Mouse (Mus musculus): Measurements from ENCODE around the gene Adgrf2. TPM values are rescaled to one million over a fixed set of nuclear protein-coding genes. Genes with fewer than 3 reads are reported as not detected.
A peak's percentile ranks its signal among the peaks of the same experiment; 100 is the strongest.

Gene Adgrf2
- not detected for polyA plus RNA-seq (2017; shearing (Covaris generic))

DNA sequence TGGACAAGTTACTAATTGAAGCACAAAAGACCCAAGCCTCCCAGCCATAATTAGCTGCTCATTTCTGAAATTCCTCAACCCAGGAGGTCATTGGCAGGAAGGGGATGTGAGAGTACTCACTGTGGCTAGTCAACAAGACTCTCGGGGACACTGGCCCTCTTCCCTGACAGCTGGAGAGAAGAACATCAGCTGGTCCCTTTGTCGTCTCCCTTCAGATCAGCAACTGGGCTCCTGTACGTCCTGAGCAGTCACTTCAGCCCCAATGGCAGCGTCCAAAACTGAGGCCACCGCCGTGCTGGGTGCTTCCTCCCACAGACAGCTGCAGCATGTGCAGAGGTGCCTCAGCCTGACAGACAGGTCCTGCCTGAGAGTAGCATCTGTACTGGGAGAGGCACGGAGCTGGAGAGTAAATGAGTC is at the start of gene Adgrf2:
Gene Adgrf2 (minus strand): TSS at position 379 of the 417 bp plus-strand sequence.
- no peak for ATAC-seq

DNA sequence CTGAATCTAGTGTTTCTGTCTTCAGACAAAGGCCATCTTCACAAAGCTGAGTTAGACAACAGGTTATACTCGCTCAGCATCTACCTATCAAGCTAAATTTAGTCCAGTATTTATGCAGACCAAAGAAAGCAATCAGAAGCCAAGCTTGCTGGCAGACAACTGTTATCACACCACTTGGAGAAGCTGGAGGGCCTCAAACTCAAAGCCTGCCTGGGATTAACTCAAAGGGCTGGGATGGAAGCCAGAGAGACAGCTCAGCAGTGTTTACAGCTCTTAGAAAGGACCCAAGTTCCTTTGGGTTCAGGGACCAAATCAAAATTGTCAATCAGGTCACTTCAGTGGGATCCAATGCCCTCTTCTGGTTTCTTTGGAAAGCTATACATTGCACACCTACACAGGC is 48.8 kb upstream of the Adgrf2 start:
- ATAC-seq = no peak

DNA sequence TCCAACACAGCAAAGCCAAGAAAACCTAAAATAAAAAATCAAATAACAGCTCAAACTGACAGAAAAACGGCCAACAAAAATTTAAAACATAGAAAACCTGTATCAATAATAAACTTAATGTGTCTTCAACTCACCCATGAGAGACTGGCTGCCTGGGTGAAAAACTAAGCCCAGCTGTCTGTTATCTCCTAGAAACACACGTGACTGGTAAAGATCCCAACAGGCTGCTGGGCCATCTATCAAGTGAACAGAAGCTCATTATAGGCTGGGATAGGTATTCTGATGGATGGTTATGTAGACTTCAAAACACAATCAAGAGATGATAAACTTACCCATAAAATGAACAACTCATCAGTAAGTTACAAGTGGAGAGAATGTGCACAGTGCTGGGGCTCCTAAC is 47.7 kb upstream of the Adgrf2 start:
- ATAC-seq = no peak

DNA sequence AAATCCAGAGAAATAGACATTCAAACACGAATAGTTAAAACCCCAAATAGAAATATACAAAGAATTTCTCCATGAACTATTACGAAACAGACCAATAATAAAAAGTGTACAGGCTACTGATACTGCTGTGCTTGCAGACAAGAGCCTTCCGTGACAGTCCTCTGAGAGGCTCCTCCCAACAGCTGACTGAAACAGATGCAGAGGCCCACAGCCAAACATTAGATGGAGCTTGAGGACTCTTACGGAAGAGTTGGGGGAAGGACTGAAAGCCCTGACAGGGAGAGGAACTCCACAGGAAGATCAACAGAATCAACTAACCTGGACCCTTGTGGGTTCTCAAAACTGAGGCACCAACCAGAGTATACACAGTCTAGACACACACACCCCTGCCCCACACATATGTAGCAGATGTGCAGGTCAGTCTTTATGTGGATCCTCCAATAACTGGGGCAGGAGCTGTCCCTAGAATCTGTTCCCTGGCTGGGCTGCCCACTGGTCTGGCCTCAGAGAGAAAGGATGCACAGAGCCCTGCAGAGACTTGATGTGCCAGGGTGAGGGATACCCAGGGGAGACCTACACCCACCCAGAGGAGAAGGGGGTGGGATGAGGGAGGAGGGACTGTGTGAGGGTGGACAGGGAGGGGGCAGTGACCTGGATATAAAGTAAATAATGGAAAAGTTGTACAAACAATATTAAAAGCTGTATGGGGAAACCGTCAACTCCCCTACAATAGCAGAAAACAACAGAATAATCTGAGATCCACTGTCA is 46.9 kb upstream of the Adgrf2 start:
- no peak for ATAC-seq

DNA sequence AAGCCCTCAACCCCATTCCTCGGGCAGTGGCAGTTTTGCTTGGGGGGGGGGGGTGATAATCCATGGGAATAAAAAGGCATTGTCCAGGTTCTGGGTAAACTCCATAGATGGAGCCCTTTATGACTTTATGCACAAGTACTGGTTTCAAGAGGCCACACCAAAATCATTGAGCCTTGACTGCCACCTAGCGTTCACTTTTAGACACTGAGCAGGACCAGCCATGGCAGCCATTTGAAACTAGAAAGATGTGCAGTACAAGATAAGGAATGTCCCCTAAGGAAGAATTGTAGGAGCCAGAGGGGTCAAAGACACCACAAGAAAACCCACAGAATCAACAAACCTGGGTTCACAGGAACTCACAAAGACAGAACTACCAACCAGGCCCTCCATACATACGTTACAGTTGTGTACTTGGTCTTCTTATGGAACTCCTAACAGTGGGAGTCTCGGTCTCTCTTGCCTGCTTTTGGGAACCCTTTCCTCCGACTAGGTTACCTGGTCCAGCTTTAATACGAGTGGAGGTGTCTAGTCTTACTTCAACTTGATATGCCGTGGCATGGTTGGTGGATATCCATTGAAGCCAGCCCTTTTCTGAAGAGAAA is 40.3 kb upstream of the Adgrf2 start:
- peak; percentile 67 for ATAC-seq

DNA sequence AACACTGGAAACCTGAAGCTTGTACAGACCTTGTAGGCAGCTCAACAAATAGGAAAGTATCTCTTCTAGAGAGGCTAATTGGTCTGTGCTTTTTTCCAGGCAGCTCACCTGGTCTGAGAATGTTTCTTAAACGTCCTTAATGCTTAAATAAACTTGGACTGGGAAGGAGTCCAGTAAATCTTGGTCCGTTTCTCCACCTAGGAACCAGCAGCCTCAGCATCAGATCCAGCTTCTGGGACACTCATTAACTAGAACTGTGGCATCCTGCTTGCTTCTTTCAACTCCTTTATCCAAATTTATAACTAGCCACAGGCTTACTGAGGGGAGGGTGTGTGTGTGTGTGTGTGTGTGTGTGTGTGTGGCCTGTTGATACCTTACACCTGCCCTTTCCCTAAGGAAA is 11.8 kb upstream of the Adgrf2 start:
- no peak for ATAC-seq

DNA sequence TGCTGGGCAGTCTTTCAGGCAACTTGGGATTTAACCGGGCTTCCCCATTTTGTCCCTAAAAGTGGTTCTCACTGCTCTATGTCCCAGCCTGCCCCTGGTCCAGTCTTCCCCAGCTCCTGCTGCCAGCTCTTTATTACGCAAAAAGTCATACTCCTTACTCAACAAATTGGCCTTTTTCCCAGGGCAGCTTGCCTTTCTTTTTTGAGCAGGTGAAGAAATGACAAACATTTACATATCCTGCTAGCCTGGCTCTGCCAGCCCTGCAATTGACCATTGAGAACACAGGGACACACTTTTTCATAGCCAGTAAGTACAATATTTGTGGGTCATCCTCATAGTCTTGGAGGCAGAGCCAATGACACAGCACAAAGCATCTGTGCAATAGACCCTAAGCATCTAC is 10.2 kb upstream of the Adgrf2 start:
- no peak for ATAC-seq

DNA sequence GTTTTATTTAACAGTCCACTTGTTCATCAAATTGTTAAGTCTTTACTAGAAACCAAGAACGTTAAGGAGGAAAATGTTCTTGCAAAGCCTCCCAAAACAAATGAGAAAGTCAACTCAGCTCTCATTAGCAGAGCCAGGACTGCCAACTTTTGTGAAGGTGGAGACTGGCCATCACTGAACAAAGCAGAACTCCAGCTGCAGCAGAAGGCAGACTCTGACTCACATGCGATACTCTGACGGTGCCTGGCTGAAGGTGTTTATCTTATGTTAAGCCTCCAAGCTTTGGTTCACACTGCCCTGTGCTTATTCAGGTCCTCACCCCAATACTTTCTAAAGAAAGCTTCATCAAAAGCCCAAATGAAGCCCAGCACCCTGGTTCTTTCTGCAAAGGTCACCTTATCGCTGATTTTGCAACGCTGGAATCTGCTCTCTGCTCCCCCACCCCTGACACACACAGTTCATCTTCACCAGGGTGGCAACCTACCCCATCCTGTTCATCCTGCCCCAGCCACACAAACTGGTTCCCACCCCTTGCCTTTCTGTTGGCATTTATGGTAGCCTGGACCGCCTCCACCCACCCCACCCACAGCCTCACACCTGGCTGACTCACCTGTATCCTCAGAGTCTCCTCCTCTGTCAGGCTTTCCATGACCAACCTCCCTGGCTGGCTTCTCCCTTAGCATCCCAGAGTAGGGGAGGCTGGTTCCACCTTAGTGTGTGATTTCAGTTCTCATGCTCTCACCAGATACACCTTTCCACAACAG is 3.9 kb upstream of the Adgrf2 start:
- ATAC-seq = no peak

DNA sequence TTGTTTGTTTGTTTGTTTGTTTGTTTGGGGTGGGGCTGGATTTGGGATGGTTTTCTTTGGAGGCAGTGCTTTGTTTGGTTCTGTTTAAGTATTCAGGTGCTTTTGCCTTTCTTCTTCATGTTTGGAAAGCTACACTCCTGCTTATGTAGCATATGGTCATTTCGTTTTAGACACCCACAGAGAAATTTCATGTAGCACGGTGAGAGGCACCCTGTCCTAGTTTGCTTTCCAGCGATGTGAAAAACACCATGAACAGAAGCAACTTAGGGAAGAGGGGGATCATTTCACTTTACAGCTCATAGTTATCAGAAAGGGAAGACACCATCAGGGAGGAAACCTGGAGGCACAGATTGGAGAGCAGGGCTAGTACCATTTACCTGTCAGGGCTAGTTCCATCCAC is 844 bp upstream of the Adgrf2 start:
- no peak for ATAC-seq

DNA sequence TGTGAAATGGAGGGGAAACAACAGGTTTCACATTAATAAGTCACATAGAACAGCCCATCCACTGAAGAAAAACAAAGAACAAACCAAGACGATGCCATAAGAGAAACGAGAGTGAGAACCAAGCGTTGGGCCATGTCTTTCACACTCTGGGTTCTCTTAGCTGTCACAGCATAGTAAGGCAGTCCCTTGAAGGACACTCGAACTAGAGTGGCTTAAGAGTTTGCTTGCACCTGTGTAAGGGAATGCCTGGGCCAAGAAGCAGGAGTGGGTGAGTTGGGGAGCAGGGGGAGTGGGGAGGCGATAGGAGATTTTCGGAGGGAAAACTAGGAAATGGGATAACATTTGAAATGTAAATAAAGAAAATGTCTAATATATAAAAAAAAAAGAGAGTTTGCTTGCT is 3.2 kb downstream of the Adgrf2 start:
- no peak for ATAC-seq

DNA sequence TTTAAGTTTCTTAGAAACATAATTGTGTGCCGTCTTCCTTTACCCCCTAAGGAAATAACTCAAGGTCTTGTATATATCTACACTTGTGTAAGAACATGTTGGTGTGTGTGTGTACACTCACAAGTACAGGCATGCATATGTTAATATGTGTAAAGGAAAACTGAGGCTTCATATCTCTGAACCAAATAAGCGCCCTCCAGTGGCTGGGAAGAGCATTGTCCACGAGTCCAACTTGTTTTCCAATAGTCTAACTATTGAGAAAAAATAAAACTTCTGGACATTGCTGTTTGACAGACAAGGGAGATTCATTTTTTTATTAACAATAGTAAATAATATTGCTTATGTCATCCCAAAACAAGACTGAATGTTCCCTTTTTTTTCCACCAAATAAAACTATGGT is 24.8 kb downstream of the Adgrf2 start:
- no peak for ATAC-seq

DNA sequence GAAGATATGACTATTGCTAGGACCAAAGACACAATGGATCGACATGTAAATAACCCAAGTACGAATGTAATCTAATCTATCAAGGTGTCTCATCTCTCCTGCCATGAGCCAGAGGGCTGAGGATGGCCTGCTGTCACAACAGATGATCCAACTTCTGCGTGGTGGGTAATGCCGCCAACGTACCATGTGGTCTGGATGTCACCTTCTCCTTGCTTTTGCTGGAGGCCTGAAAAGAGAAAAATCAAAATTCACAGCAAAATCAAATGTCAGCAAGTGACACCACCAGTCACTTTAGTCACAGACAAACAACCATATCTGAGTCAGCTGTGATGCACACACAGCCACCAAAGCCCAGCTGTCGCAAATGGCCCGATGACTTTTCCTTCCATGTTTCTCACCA is 27.0 kb downstream of the Adgrf2 start:
- ATAC-seq = no peak

DNA sequence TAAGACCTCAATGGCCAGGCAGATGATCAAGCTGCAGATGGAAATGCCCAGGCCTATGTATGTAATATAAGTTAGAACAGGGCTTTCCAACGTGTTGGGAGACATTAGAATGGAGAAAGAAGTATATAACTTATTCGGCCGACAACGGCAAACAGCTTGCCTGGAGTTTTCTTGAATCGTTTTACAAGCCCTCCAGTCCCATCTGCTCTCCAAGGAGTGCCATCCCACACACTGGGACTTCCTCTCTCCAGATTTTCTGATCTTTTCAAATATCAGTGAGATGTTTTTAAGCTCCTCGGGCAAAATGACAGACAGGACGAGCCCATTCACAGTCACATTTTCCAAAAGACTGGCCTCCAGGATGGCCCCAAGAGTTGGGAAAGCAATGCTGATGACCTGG is 31.3 kb downstream of the Adgrf2 start:
- ATAC-seq = no peak

DNA sequence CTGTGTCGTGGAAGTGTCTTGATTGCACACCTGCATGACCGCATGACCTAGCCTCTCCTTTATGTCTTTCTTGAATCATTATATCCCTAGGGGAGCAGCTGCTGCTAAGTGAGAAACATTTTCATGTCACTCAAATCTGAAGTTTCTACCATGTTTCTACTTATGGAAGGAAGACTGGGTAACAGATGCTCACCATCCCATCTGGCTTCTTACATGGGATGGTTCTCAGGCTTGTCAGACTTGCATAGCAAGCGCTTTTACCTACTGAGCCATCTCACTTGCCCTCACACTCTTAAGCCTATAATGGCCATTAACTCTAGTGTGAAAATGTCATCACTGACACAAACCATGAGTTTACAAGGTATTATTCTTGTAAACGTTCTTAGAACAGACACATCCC is 36.4 kb downstream of the Adgrf2 start:
- no peak for ATAC-seq

DNA sequence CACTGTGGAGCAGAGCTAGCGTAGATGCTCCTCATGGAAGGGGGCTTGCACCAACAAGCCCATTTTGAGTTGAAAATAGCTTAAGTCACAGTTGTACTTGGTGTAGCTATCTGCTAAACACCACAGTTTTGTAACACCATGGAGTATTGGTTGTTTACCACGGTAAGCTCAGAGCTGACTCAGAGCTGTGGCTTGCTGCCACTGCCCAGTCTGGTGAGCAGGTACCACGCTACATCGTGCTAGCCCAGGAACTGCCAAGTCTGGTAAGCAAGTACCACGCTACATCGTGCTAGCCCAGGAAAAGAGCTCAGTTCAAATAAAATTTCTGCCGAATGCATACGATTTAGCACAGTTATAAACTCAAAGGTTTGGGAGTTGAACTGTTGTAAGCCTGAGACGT is 39.8 kb downstream of the Adgrf2 start:
- no peak for ATAC-seq

DNA sequence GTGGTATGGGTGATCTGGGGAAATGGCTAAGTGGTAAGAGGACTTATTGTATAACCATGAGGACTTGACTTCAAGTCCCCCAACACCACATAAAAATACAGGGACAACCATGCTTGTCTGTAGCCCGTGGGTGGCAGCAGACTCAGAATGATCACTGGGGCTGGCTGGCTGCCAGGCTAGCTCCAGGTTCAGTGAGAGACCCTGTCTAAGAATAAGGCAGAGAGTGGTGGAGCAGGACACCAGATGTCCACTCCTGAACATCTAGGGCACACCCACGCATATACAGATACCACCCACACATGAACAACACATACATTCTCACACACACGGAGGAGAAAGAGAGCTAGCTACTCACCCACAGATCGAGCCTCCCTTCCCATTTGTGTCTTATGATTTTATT is 47.2 kb downstream of the Adgrf2 start:
- no peak for ATAC-seq

DNA sequence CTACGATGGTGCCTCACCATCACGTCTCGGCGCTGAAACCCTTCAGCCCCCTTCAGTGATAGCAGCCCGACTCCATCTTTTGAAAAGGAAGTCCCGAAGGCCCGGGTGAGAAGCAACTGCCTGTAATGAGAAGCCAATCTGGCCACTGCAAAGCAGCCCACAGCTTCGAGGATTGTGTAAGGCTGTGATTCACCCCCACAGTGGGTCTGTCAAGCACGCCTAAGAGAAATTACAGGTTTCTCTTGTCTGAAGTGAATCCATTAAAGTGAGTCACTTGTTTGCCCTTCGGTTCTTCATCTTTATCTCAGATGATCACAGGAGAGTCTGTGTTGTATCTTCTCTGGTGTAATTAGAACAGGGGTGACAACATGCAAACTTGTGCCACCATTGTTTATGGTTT is 49.8 kb downstream of the Adgrf2 start, which contains the start of gene Adgrf4:
Gene Adgrf4 (minus strand): TSS at position 149 of the 400 bp plus-strand sequence.
- no peak for ATAC-seq

DNA sequence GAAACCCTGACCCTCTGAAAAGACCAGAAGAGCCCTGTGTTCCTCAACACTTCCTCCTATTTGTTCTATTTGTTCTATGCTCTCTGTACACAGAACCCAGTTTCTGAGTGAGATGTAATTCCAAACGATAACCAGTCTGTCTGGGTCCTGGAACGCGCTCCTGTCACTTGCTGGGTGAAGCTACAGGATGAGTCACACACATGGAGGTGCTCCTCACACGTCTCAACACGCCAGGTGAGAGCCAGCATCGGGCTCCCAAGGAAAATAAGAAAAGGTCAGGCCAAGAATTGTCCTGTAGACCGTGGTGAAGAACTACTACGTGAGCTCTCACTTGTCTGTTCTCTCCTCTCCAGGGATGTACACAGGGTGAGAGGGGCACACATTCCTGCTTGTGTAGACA is 51.4 kb downstream of the Adgrf2 start:
- no peak for ATAC-seq

Other genes with a start within 250 kb of the Adgrf2 start
- not detected for gene Opn5, start 130.8 kb downstream of the Adgrf2 start, polyA plus RNA-seq (2017; shearing (Covaris generic))
- not detected for gene Adgrf4, start 49.9 kb downstream of the Adgrf2 start, polyA plus RNA-seq (2017; shearing (Covaris generic))
- 10 to 100 TPM; 13.3 to 14.8 TPM for gene Cd2ap, start 134.5 kb upstream of the Adgrf2 start, polyA plus RNA-seq (2017; shearing (Covaris generic))